Mouse (Mus musculus): ENCODE data around the gene Pbx3. TPM values are rescaled to one million over a fixed set of nuclear protein-coding genes. Genes with fewer than 3 reads are reported as not detected.

Pbx3 gene
- total and polyA plus RNA-seq, 2 experiments from 2014 or later, result 77.0 to 92.5 TPM

- Histone ChIP-seq H3K9ac (replicated peaks; ENCODE audit: low read length) (no peak overlapping the region), H3K27me3 (ENCODE audit: insufficient read depth, low read length) (no peaks in the 10 kb centered on the region), H3K4me3 (ENCODE audit: low read length) (no peak overlapping the region), H3K4me2 (ENCODE audit: low read depth, low read length) (no peak overlapping the region), H3K36me3 (ENCODE audit: insufficient read depth, low read length) (no peaks in the 10 kb centered on the region), H3K27ac (no peak overlapping the region), H3K4me1 (ENCODE audit: insufficient read depth, low read length) (no peaks in the 10 kb centered on the region), H3K9me3 (ENCODE audit: low read length) (no peaks in the 10 kb centered on the region)
- ATAC-seq, result no peak
- no peak for TF ChIP-seq CTCF (IDR thresholded peaks at IDR 0.05; ENCODE audit: low read depth)
- no peak for DNase-seq (ENCODE audit: low spot score)
- 90% methylated on average over 1 of the region's 1 CpGs for WGBS
Measured at GRCm38 (mm10) chr2:34146431-34146830, 226.5 kb downstream of the Pbx3 start.

GRCm38 (mm10) chr2:34139470-34140158 is 233.3 kb downstream of the Pbx3 start:
- Histone ChIP-seq H3K9ac (replicated peaks; ENCODE audit: low read length) (no peak overlapping the region), H3K9me3 (ENCODE audit: low read length) (no peaks in the 10 kb centered on the region), H3K4me3 (ENCODE audit: low read length) (no peak overlapping the region), H3K4me1 (ENCODE audit: insufficient read depth, low read length) (no peaks in the 10 kb centered on the region), H3K4me2 (ENCODE audit: low read depth, low read length) (no peak overlapping the region), H3K27me3 (ENCODE audit: insufficient read depth, low read length) (no peaks in the 10 kb centered on the region), H3K36me3 (ENCODE audit: insufficient read depth, low read length) (no peaks in the 10 kb centered on the region), H3K27ac (no peak overlapping the region)
- ATAC-seq (no peak), DNase-seq (ENCODE audit: low spot score) (no peak)
- WGBS, result 73% methylated on average over 5 of the region's 5 CpGs
- TF ChIP-seq CTCF (IDR thresholded peaks at IDR 0.05; ENCODE audit: low read depth), result no peak

- Histone ChIP-seq H3K27ac (no peak overlapping the region), H3K4me2 (ENCODE audit: low read depth, low read length) (no peak overlapping the region), H3K4me3 (ENCODE audit: low read length) (no peak overlapping the region), H3K9me3 (ENCODE audit: low read length) (no peaks in the 10 kb centered on the region), H3K27me3 (ENCODE audit: insufficient read depth, low read length) (no peaks in the 10 kb centered on the region), H3K4me1 (ENCODE audit: insufficient read depth, low read length) (no peaks in the 10 kb centered on the region), H3K9ac (replicated peaks; ENCODE audit: low read length) (no peak overlapping the region), H3K36me3 (ENCODE audit: insufficient read depth, low read length) (no peaks in the 10 kb centered on the region)
- DNase-seq (ENCODE audit: low spot score) (no peak), ATAC-seq (no peak)
- 49% methylated on average over 7 of the region's 7 CpGs for WGBS
- no peak for TF ChIP-seq CTCF (IDR thresholded peaks at IDR 0.05; ENCODE audit: low read depth)
Measured at GRCm38 (mm10) chr2:34135316-34135715, 237.6 kb downstream of the Pbx3 start.

GRCm38 (mm10) chr2:34132751-34133150 is 240.2 kb downstream of the Pbx3 start:
- H3K27me3 ChIP-seq (ENCODE audit: insufficient read depth, low read length), result no peaks in the 10 kb centered on the region
- no peak for DNase-seq (ENCODE audit: low spot score)
- no peak for TF ChIP-seq CTCF (IDR thresholded peaks at IDR 0.05; ENCODE audit: low read depth)
- 82% methylated on average over 1 of the region's 1 CpGs for WGBS
- no peaks in the 10 kb centered on the region for H3K4me1 ChIP-seq (ENCODE audit: insufficient read depth, low read length)
- no peak for ATAC-seq
- no peak overlapping the region for H3K4me3 ChIP-seq (ENCODE audit: low read length)
- no peak overlapping the region for H3K27ac ChIP-seq
- no peaks in the 10 kb centered on the region for H3K36me3 ChIP-seq (ENCODE audit: insufficient read depth, low read length)
- no peaks in the 10 kb centered on the region for H3K9me3 ChIP-seq (ENCODE audit: low read length)
- H3K4me2 ChIP-seq (ENCODE audit: low read depth, low read length), result no peak overlapping the region
- H3K9ac ChIP-seq (replicated peaks; ENCODE audit: low read length), result no peak overlapping the region

- no peaks in the 10 kb centered on the region for H3K9me3 ChIP-seq (ENCODE audit: low read length)
- H3K4me2 ChIP-seq (ENCODE audit: low read depth, low read length), result 0 out of 2 replicates have a peak overlapping the region, but pooled peaks have one; percentile 33
- no peak overlapping the region for H3K4me3 ChIP-seq (ENCODE audit: low read length)
- H3K27ac ChIP-seq, result no peak overlapping the region
- WGBS, result 33% methylated on average over 13 of the region's 13 CpGs
- H3K4me1 ChIP-seq (ENCODE audit: insufficient read depth, low read length), result no peaks in the 10 kb centered on the region
- DNase-seq (ENCODE audit: low spot score) (peak; percentile 63), ATAC-seq (peak; percentile 52; the same call in 1 of the 2 replicates)
- no peak overlapping the region for H3K9ac ChIP-seq (replicated peaks; ENCODE audit: low read length)
- TF ChIP-seq CTCF (IDR thresholded peaks at IDR 0.05; ENCODE audit: low read depth), result no peak
- no peaks in the 10 kb centered on the region for H3K36me3 ChIP-seq (ENCODE audit: insufficient read depth, low read length)
- no peaks in the 10 kb centered on the region for H3K27me3 ChIP-seq (ENCODE audit: insufficient read depth, low read length)
Measured at GRCm38 (mm10) chr2:34129674-34130267, 243.2 kb downstream of the Pbx3 start.

GRCm38 (mm10) chr2:34127871-34128270 is 245.1 kb downstream of the Pbx3 start:
- no peak overlapping the region for H3K27ac ChIP-seq
- DNase-seq (ENCODE audit: low spot score) (no peak), ATAC-seq (no peak)
- WGBS, result 64% methylated on average over 1 of the region's 1 CpGs
- H3K9me3 ChIP-seq (ENCODE audit: low read length), result no peaks in the 10 kb centered on the region
- H3K36me3 ChIP-seq (ENCODE audit: insufficient read depth, low read length), result no peaks in the 10 kb centered on the region
- no peak overlapping the region for H3K9ac ChIP-seq (replicated peaks; ENCODE audit: low read length)
- no peaks in the 10 kb centered on the region for H3K4me1 ChIP-seq (ENCODE audit: insufficient read depth, low read length)
- H3K27me3 ChIP-seq (ENCODE audit: insufficient read depth, low read length), result no peaks in the 10 kb centered on the region
- TF ChIP-seq CTCF (IDR thresholded peaks at IDR 0.05; ENCODE audit: low read depth), result no peak
- H3K4me2 ChIP-seq (ENCODE audit: low read depth, low read length), result no peak overlapping the region
- no peak overlapping the region for H3K4me3 ChIP-seq (ENCODE audit: low read length)

- Histone ChIP-seq H3K27ac (no peak overlapping the region), H3K36me3 (ENCODE audit: insufficient read depth, low read length) (no peaks in the 10 kb centered on the region), H3K27me3 (ENCODE audit: insufficient read depth, low read length) (no peaks in the 10 kb centered on the region), H3K9me3 (ENCODE audit: low read length) (no peaks in the 10 kb centered on the region), H3K4me2 (ENCODE audit: low read depth, low read length) (no peak overlapping the region), H3K4me1 (ENCODE audit: insufficient read depth, low read length) (no peaks in the 10 kb centered on the region), H3K4me3 (ENCODE audit: low read length) (no peak overlapping the region), H3K9ac (replicated peaks; ENCODE audit: low read length) (no peak overlapping the region)
- 71% methylated on average over 12 of the region's 12 CpGs for WGBS
- DNase-seq (ENCODE audit: low spot score), result no peak
- ATAC-seq, result no peak
- no peak for TF ChIP-seq CTCF (IDR thresholded peaks at IDR 0.05; ENCODE audit: low read depth)
Measured at GRCm38 (mm10) chr2:34123896-34124295, 249.0 kb downstream of the Pbx3 start.

Other genes starting within 250 kb of the Pbx3 start
- gene Mapkap1, start 33.6 kb upstream of the Pbx3 start, total RNA-seq (2014; rRNA removed), result 153 and 178 TPM in 2 replicates
- gene Mapkap1, start 33.6 kb upstream of the Pbx3 start, polyA plus RNA-seq (2015; fragmentation: Nextera tagmentation; extraction: Ambion mirVana), result 90.4 and 94.4 TPM in 2 replicates

Measured in hindbrain, postnatal 0 days (tissue).